ENCODE assay signal across 11 mouse cellular contexts in the genomic region with DNA sequence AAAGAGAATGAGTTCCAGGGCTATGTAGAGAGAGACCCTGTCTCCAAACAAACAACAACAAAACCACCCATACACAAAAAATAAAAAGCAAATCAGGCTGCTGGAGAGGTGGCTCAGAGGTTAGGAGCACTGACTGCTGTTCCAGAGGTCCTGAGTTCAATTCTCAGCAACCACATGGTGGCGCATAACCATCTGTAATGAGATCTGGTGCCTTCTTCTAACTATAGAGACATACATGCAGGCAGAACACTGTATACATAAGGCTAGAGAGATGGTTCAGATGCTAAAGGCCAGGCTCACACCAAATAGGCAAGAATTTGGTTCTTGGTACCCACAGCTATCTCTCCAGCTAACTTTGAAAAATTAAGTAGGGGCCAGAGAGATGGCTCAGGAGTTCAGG. TPM values are rescaled to one million over a fixed set of nuclear protein-coding genes. Genes with fewer than 3 reads are reported as not detected.
DNase-seq lines count a peak whose midpoint lies in the region; ATAC-seq and TF ChIP-seq lines count a peak whose summit lies in the region.
"Had no signal": no experiment of that assay in that cellular context is flagged by ENCODE, and none has a peak within 500 bp of the region (broad histone marks: within the 10 kb centered on the region; RNA-seq: fewer than 3 reads in every experiment).

No protein-coding gene starts in this region.

- no peak for ATAC-seq in hindbrain, postnatal 0 days
- no peak for ATAC-seq in hindbrain, embryonic 14.5 days (ENCODE audit: low FRiP score)
- no peak for ATAC-seq in intestine, embryonic 15.5 days
- no peak for ATAC-seq in inflammation-experienced regulatory T-cells, adult 6 months

- TF ChIP-seq CTCF in hindbrain, postnatal 0 days (IDR thresholded peaks at IDR 0.05; ENCODE audit: low read depth), result peak; percentile 52

- no peak overlapping the region for H3K27ac ChIP-seq in hindbrain, postnatal 0 days
- H3K27ac ChIP-seq in hindbrain, embryonic 14.5 days, result no peak overlapping the region
- H3K27ac ChIP-seq in intestine, embryonic 15.5 days, result no peak overlapping the region
- H3K27ac ChIP-seq: liver, embryonic 15.5 days had no signal

- no peak overlapping the region for H3K9ac ChIP-seq in hindbrain, postnatal 0 days (replicated peaks; ENCODE audit: low read length)
- no peak overlapping the region for H3K9ac ChIP-seq in hindbrain, embryonic 14.5 days
- no peak overlapping the region for H3K9ac ChIP-seq in intestine, embryonic 15.5 days
- H3K9ac ChIP-seq: liver, embryonic 15.5 days had no signal

- no peak overlapping the region for H3K4me2 ChIP-seq in hindbrain, postnatal 0 days (ENCODE audit: low read depth, low read length)
- H3K4me2 ChIP-seq in hindbrain, embryonic 14.5 days (replicated peaks), result no peak overlapping the region
- H3K4me2 ChIP-seq in intestine, embryonic 15.5 days (replicated peaks), result no peak overlapping the region
- H3K4me2 ChIP-seq: liver, embryonic 15.5 days had no signal

- no peak overlapping the region for H3K4me3 ChIP-seq in hindbrain, postnatal 0 days (ENCODE audit: low read length)
- no peak overlapping the region for H3K4me3 ChIP-seq in hindbrain, embryonic 14.5 days (replicated peaks; ENCODE audit: low read length)
- H3K4me3 ChIP-seq in intestine, embryonic 15.5 days (replicated peaks), result no peak overlapping the region
- H3K4me3 ChIP-seq: liver, embryonic 15.5 days had no signal

- 17% methylated on average over 1 of the region's 1 CpGs for WGBS in hindbrain, postnatal 0 days
- 23% methylated on average over 1 of the region's 1 CpGs for WGBS in hindbrain, embryonic 14.5 days
- WGBS in intestine, embryonic 15.5 days, result 28% methylated on average over 1 of the region's 1 CpGs

- H3K4me1 ChIP-seq in hindbrain, postnatal 0 days (ENCODE audit: insufficient read depth, low read length), result no peaks in the 10 kb centered on the region
- no peaks in the 10 kb centered on the region for H3K4me1 ChIP-seq in hindbrain, embryonic 14.5 days (replicated peaks; ENCODE audit: control insufficient read depth, insufficient read depth, low read length)
- H3K4me1 ChIP-seq in intestine, embryonic 15.5 days (replicated peaks), result no peaks in the 10 kb centered on the region
- H3K4me1 ChIP-seq: liver, embryonic 15.5 days had no signal

- no peaks in the 10 kb centered on the region for H3K36me3 ChIP-seq in hindbrain, postnatal 0 days (ENCODE audit: insufficient read depth, low read length)
- no peaks in the 10 kb centered on the region for H3K36me3 ChIP-seq in hindbrain, embryonic 14.5 days (replicated peaks; ENCODE audit: control insufficient read depth, insufficient read depth)
- no peaks in the 10 kb centered on the region for H3K36me3 ChIP-seq in intestine, embryonic 15.5 days
- H3K36me3 ChIP-seq: liver, embryonic 15.5 days had no signal

- H3K9me3 ChIP-seq in hindbrain, postnatal 0 days (ENCODE audit: low read length), result no peaks in the 10 kb centered on the region
- H3K9me3 ChIP-seq in hindbrain, embryonic 14.5 days (ENCODE audit: control insufficient read depth, low read length), result no peaks in the 10 kb centered on the region
- H3K9me3 ChIP-seq in intestine, embryonic 15.5 days, result no peaks in the 10 kb centered on the region
- H3K9me3 ChIP-seq: liver, embryonic 15.5 days had no signal

- DNase-seq in hindbrain, postnatal 0 days (ENCODE audit: low spot score), result peak; percentile 27
- no peak for DNase-seq in hindbrain, embryonic 14.5 days (ENCODE audit: low spot score)
- peak; percentile 59 to 61 for DNase-seq in B cell, adult 2 months
- peak; percentile 59 for DNase-seq in adipocyte (ENCODE audit: low spot score)
- peak; percentile 30 for DNase-seq in retina, embryonic 14.5 days (ENCODE audit: low spot score)
- DNase-seq in heart, adult 11 months, result no peak
- DNase-seq: gastrocnemius, postnatal 10 days had no signal

- H3K27me3 ChIP-seq in hindbrain, postnatal 0 days (ENCODE audit: insufficient read depth, low read length), result no peaks in the 10 kb centered on the region
- H3K27me3 ChIP-seq in hindbrain, embryonic 14.5 days (ENCODE audit: control insufficient read depth, insufficient read depth, low read length), result no peaks in the 10 kb centered on the region
- no peaks in the 10 kb centered on the region for H3K27me3 ChIP-seq in intestine, embryonic 15.5 days (replicated peaks)
- H3K27me3 ChIP-seq: liver, embryonic 15.5 days had no signal

RNA-seq across cellular contexts. Expression of gene Lrrn4cl, which starts 8.4 kb away (rescaled TPM):
- total RNA-seq in hindbrain, postnatal 0 days (2014; rRNA removed), result 1.6 TPM in 2 replicates
- 1.5 and 1.8 TPM in 2 replicates for polyA plus RNA-seq in hindbrain, postnatal 0 days (2015; fragmentation: Nextera tagmentation; extraction: Ambion mirVana)
- polyA plus RNA-seq in hindbrain, embryonic 14.5 days (2014; fragmentation: Nextera tagmentation; extraction: Ambion mirVana), result 0.82 and 1.1 TPM in 2 replicates
- polyA plus RNA-seq in intestine, embryonic 15.5 days (2015; fragmentation: Nextera tagmentation; extraction: Ambion mirVana), result 1.6 and 2.0 TPM in 2 replicates
- under 1 TPM in 1 of 3 experiments, not detected in 2; 0.15 TPM for polyA plus RNA-seq in inflammation-experienced regulatory T-cells, adult 6 months (2017; shearing (Covaris generic))

RNA-seq across cellular contexts. Expression of gene Ubxn1, which starts 12.3 kb away (rescaled TPM):
- 60.8 and 67.7 TPM in 2 replicates for total RNA-seq in hindbrain, postnatal 0 days (2014; rRNA removed)
- 158 and 164 TPM in 2 replicates for polyA plus RNA-seq in hindbrain, postnatal 0 days (2015; fragmentation: Nextera tagmentation; extraction: Ambion mirVana)
- 129 and 131 TPM in 2 replicates for polyA plus RNA-seq in hindbrain, embryonic 14.5 days (2014; fragmentation: Nextera tagmentation; extraction: Ambion mirVana)
- polyA plus RNA-seq in intestine, embryonic 15.5 days (2015; fragmentation: Nextera tagmentation; extraction: Ambion mirVana), result 163 and 167 TPM in 2 replicates
- polyA plus RNA-seq in inflammation-experienced regulatory T-cells, adult 6 months (2017; shearing (Covaris generic)), result 10 to 100 TPM; 56.1 to 63.1 (median 57.6) TPM

RNA-seq across cellular contexts. Expression of gene Gng3, which starts 20.0 kb away (rescaled TPM):
- total RNA-seq in hindbrain, postnatal 0 days (2014; rRNA removed), result 93.2 and 99.7 TPM in 2 replicates
- polyA plus RNA-seq in hindbrain, postnatal 0 days (2015; fragmentation: Nextera tagmentation; extraction: Ambion mirVana), result 591 and 626 TPM in 2 replicates
- polyA plus RNA-seq in hindbrain, embryonic 14.5 days (2014; fragmentation: Nextera tagmentation; extraction: Ambion mirVana), result 508 and 520 TPM in 2 replicates
- 16.0 and 17.3 TPM in 2 replicates for polyA plus RNA-seq in intestine, embryonic 15.5 days (2015; fragmentation: Nextera tagmentation; extraction: Ambion mirVana)
- 1 to 10 TPM in 2 of 3 experiments, under 1 TPM in 1; 0.72 to 3.3 (median 1.6) TPM for polyA plus RNA-seq in inflammation-experienced regulatory T-cells, adult 6 months (2017; shearing (Covaris generic))
- total RNA-seq: common myeloid progenitor, adult 5-6 weeks had no signal

RNA-seq across cellular contexts. Expression of gene Uqcc3, which starts 21.7 kb away (rescaled TPM):
- 17.9 and 21.1 TPM in 2 replicates for total RNA-seq in hindbrain, postnatal 0 days (2014; rRNA removed)
- polyA plus RNA-seq in hindbrain, postnatal 0 days (2015; fragmentation: Nextera tagmentation; extraction: Ambion mirVana), result 64.9 and 77.0 TPM in 2 replicates
- polyA plus RNA-seq in hindbrain, embryonic 14.5 days (2014; fragmentation: Nextera tagmentation; extraction: Ambion mirVana), result 49.1 and 60.6 TPM in 2 replicates
- 62.7 and 63.9 TPM in 2 replicates for polyA plus RNA-seq in intestine, embryonic 15.5 days (2015; fragmentation: Nextera tagmentation; extraction: Ambion mirVana)
- 10 to 100 TPM; 78.4 to 90.3 (median 89.6) TPM for polyA plus RNA-seq in inflammation-experienced regulatory T-cells, adult 6 months (2017; shearing (Covaris generic))

RNA-seq across cellular contexts. Expression of gene Bscl2, which starts 21.8 kb away (rescaled TPM):
- 132 and 146 TPM in 2 replicates for total RNA-seq in hindbrain, postnatal 0 days (2014; rRNA removed)
- 104 and 107 TPM in 2 replicates for polyA plus RNA-seq in hindbrain, postnatal 0 days (2015; fragmentation: Nextera tagmentation; extraction: Ambion mirVana)
- polyA plus RNA-seq in hindbrain, embryonic 14.5 days (2014; fragmentation: Nextera tagmentation; extraction: Ambion mirVana), result 79.9 and 89.2 TPM in 2 replicates
- 40.6 and 48.3 TPM in 2 replicates for polyA plus RNA-seq in intestine, embryonic 15.5 days (2015; fragmentation: Nextera tagmentation; extraction: Ambion mirVana)
- 100 to 1,000 TPM in 1 of 3 experiments, 10 to 100 TPM in 2; 81.9 to 106 (median 95.9) TPM for polyA plus RNA-seq in inflammation-experienced regulatory T-cells, adult 6 months (2017; shearing (Covaris generic))

Comparison
In these comparisons a context has a peak if more than half of its experiments do, and no peak if none do; other contexts are left out.
1. DNase-seq: peak in hindbrain, postnatal 0 days (single experiment), B cell, adult 2 months (2 of 2), adipocyte (single experiment) and retina, embryonic 14.5 days (single experiment); none in hindbrain, embryonic 14.5 days (single experiment) and heart, adult 11 months (single experiment).
2. RNA of gene Gng3, which starts 20.0 kb away (polyA plus RNA-seq): 591 to 626 TPM in hindbrain, postnatal 0 days and 508 to 520 TPM in hindbrain, embryonic 14.5 days; 16.0 to 17.3 TPM in intestine, embryonic 15.5 days and 0.72 to 3.3 TPM in inflammation-experienced regulatory T-cells, adult 6 months; every median in the first group is over 10 times any median in the second.